Mouse (Mus musculus): ENCODE results near the gene Jag2.
A peak's percentile ranks its signal among the peaks of the same experiment; 100 is the strongest.

The Jag2 gene

DNA sequence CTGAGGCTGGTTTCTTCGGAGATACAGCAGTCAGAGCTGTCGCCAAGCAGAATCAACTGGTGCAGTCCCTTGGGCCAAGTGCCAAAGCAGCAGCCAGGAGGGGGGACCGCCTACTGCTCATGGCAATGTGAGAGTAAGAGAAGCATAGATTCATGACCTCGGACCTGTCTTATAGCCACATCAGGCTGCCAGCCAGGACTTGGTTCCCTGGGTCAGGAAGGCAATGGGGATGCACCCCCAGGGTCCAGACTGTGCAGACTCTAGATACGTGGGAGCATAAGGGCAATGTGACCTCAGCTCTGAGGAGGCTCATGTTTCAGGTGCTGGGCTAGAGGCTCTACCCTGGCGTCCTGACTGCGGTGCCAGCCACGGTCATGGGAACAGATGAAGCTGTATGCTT, 25.6 kb downstream of the Jag2 start:
- DNase-seq (ENCODE audit: low read depth, low spot score), result no peak

DNA sequence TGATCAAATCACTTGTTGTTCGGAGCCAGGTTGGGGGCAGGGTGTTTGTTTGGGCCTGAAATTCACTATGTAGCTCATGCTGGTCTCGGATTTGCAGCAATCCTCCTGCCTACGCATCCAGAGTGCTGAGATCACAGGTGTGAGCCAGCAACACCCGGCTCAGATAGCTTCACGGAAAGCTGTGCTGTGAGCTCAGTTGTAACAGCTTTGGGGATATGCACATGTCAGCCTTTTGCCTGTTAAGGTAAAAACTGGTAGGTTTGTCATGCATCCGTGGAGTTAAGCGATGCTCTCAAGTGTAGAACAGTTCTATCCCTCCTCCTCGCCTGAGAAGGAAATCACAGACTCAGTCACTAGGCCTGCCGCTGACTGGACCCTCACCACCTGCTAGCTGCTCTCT, 28.9 kb downstream of the Jag2 start:
- no peak for DNase-seq (ENCODE audit: low read depth, low spot score)

DNA sequence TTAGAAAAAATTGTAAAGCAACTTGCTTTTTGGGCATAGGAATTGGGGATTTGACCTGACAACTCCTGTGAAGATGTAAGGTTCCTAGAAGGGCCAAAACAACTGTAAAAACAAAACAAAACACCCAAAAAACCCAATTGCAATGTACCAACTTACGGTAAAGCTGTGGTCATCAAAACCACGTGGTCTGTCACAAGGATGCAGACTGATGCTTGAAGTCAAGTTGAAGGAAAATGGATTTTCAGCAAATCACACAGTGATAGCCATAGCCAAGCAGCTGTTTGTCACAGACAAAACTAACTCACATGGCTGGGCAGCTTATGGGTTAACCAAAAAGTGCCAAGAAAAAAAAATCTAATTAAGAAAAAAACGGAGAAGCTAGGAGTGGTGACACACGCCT, 30.6 kb downstream of the Jag2 start:
- no peak for DNase-seq (ENCODE audit: low read depth, low spot score)

DNA sequence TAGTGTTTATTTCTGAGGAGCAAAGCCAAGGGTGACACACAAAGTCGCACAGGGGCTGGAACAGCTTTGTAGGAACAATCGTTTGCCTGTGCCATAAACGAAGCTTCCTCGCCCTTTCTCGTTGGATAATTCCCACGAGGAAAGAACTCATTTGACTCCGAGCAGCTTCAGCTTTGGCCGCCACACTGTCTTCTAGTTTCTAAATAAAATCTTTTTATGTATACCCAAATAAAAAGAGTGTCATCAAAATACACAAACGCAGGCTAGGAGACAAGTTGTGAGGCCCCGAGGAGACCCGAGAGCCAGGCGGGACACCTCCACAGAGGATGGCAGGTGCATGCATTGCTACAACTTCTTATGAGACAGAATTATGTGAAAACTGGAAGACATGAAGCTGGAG, 31.2 kb downstream of the Jag2 start:
- DNase-seq (ENCODE audit: low read depth, low spot score), result no peak

DNA sequence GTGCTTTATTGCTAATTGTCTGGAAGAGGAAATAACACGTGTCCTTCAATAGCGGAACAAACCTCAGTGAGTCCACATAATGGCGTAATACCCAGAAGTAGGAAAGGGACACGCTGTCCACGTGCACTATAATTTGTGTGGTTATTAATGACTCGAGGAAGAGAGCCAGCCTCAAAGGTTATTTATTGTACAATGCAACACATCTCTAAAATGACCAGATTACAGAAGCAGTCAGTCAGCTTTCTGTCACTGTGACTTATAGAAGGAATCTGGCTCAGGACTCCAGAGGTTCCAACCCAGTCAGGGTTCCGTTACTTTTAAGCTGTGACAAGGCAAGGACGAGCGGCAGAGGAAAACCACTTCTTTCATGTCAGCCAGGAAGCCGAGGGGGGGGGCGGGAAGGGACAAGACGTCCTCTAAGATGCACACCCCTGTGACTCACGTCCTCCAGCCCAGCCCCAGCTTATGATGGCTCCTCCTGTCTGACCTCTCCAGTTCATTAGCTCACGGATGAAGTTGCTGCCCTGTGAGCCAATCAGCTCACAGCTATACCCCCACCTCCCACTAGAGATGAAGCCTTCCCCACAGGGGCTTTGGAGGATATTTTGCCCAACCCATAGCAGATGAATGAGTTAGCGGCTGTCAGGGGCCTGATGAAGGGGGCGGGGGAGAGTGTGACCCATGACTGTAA, 31.9 kb downstream of the Jag2 start:
- no peak for DNase-seq (ENCODE audit: low read depth, low spot score)

DNA sequence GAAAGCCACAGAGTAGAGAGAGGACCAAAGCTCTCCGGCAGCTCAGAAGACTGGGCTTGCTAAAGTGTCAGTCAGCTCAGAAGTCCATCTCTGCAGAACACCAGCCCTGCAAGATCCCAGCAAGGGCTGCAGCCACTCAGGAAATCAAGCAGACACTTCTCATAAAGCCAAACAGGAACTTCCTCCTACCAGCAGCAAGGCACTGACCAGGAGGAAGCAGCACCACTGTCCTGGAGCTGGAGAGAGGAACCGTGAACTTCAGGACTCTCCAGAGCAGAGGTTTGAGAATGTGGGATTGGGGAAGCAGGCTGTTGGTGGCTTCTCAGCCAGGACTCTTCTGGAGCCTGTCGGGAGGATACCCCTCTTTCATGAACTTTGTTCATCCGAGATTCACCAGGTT, 34.6 kb downstream of the Jag2 start:
- no peak for DNase-seq (ENCODE audit: low read depth, low spot score)

DNA sequence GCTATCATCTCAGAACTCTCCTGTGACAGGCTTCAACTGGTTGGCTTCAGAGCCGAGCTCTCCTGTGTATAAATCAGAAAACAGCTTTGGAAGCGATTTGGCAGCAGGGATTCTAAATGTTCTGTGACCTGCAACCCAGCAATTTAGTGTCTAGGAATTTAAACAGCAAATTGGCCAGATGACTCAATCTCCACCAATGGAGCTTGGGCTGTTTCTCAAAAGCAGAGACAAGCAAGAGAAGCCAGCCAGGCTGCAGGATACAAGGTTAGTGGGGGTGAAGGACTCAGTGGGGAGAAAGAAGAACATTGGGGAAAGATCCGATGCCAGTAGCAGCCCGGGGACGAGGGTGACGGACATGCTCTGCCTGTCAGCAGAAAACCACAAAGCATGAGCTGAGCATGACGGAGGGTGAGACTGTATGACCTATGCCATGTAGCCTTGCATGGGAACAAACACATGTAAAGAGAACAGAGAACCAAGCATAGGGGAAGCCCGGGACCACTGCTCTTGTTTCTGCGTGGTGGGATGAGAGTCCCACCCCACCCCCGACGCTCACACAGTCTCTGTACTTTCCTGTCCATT, 35.2 kb downstream of the Jag2 start:
- no peak for DNase-seq (ENCODE audit: low read depth, low spot score)

DNA sequence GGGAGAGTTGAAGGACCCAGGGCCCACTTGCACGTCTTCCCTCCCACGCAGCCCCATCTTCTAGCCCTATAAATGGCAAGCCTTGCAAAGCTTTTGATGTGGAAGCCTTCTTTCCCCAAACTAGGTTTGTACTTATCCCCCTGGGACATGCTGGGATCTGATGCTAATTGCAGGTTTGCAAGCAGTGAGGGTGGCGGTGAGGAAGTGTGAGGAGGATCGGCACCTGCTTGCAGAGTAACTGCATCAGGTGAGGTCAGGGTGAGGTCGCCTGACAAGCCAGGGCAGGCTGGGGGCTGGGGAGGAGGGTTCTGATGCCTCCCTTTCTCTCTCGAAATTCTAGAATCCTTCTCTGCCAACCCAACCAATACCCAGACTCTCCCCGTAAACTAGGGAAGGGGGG, 44.1 kb downstream of the Jag2 start:
- no peak for DNase-seq (ENCODE audit: low read depth, low spot score)

DNA sequence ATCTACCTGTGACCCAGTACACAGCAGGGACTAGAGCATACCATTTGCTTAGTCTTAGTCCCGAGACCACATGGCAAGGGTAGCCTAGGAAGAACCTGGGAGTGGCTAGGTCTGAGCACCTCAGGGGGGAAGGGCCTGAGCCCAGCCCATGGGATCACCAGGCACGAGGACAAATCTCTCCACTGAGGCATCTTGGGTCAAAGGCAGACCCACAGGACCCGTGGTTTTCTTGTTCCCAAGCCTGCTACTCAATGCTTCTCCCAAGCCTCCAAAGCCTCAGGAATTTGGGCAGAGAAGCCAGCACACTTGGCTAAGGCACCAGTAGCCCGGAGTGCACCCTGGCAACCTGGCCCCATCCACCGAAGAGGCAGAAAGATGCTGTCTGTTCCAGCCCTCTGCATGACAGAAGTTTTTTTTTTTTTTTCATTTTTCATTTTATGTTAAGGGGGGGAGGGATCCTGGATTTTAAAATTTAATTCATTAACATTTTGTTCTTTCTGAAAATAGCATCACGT, 48.2 kb downstream of the Jag2 start:
- no peak for DNase-seq (ENCODE audit: low read depth, low spot score)

DNA sequence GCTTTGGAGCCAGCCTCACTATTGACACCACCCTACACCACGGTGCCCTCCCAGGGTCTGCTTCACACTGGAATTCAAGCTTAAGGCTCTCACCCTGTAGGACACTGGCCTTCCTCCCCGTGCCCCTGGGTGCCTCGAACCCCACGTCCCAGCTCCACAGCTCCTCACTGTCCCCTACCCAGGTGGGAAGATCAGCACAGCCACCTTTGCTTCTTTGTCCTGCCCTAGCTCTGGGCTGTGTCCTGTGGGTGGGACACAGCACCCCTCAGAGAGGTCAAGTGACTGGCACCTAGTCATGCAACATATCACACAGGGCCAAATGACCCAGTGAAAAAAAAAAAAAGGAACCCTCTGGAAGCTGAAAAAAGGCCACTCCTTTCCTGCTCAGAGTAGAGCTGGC, 48.9 kb downstream of the Jag2 start:
- no peak for DNase-seq (ENCODE audit: low read depth, low spot score)

DNA sequence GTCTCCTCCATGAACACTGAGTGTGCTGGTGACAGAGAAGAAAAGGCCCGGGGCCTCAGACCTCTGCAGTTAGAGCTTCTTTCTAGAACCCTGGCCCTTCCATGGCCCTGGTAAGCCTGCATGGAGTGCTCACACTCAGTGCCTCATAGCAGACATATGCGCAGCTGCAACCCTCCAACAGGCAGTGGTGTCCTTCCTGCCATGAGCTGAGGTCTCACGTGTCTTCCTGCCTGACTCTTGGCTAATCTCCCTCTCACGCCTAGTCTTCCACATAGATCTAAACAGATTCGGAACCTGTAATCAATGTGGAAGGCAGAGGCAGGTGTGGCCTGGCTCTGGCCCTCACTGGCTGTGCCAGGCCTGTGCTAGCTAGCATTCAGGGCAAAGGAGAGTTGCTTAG, 49.8 kb downstream of the Jag2 start:
- no peak for DNase-seq (ENCODE audit: low read depth, low spot score)

DNA sequence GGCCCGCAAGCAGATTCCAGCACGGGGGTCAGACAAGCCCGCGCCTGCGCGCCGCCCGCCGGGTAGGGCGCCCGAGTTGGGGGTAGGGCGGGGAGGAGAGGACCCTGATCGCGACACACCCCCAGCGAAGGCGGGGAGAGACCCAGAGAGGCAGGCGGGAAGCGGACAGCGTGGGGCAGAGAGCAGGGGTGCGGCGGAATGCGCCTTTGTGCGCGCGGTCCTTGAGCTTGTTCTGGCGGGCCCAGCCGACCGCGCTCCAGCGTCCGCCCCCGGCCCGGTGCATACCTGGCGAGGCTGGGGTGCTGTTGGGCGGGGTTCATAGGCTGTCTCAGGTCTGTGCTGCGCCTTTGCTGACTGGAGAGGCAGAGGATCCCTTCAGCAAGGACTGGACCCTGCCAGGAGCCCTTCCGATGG, 52.0 kb downstream of the Jag2 start:
- DNase-seq (ENCODE audit: low read depth, low spot score), result peak; percentile 72

DNA sequence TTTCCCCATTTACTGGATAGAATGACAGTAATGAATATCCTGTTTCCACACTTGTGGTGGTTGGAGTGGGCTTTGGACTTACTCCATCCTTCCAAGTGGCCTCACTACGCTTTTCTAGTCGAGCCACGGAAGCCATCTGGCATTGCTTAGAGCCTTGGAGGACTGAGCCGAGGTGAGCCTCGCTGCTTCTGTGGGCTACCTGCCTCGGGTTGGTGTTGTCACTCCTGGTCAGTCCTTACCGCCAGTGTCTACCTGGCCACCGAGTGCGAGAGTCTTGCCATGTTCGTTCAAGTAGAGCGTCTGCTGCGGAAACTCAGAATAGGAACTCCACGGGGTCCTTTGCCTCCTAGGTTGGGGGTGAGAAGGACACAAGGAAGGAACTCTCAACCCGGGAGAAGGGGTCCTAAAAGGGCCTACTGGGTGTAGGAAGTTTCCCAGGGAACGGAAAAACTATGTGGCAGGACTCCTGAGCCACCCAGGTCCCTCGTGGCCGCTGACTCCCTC, 52.5 kb downstream of the Jag2 start:
- DNase-seq (ENCODE audit: low read depth, low spot score), result no peak

DNA sequence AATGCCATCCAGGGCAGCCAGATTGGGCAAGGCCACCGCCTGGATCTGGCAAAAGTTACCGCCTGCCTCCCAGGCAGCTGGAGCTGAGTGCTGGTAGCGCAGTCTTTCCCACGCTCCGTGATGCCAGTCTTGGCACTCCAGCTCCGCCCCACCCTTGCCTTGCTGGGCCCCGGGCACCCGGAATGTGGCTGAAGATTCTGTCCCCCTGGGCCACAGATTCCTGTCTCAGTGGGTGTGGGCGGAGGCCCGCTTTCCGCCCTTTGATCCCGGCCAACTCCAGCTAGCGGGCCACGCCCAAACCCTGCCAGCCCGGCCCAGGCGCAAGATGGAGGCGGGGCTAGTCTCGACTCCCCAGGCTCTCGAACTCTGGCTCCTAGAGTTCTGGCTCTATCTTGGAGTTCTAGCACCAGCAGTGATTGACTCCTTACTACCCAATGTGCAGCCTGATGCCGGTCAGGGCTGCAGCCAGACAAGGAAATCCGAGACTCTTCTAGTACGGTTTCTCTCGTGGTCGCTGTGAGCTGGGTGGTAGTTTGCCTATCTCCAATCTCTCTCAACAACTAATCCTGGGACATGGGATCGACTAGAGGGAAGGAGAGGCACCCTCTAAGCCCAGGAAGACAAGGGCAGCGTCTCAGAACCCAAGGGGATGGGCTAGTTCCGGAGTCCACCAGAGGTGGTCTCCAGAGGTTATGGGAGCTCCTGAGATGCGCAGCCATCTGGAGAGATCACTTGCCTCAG, 53.1 kb downstream of the Jag2 start:
- peak; percentile 92 for DNase-seq (ENCODE audit: low read depth, low spot score)

DNA sequence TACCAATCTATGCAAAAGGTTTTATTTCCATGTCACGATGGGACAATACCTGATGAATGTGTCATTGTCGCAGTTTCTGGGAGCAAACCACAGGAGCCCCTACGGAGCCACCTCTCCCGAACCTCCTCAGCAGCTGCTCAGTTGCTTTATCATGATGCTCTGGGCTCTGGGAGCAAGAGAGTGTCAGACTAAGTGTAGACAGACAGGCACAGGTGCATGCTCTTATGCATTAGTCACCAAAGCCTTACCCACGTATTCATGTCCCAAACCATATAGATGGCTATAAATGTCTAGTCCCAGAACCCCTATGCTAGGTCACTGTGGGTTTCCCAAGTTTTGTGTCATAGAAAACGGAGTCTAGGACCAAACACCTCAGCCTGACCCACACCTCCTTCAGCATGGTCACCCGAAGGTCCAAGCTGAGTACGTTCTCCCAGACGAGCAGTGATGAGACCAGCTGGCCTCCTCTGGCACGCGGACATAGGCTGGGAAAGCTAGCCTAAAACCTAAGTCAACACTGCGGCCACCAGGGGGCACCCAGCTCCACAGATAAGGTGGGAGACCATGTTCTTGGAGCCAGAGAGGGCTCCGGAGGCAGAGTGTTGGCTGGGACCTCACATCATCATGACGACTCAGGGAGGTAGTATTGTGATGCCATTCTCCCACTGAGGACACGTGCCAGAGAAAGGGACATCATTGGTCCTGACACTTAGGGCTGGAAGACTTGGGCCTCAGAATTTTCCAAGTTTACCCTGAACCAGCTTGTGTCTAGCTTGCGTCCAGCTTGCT, 54.2 kb downstream of the Jag2 start:
- DNase-seq (ENCODE audit: low read depth, low spot score), result peak; percentile 92

DNA sequence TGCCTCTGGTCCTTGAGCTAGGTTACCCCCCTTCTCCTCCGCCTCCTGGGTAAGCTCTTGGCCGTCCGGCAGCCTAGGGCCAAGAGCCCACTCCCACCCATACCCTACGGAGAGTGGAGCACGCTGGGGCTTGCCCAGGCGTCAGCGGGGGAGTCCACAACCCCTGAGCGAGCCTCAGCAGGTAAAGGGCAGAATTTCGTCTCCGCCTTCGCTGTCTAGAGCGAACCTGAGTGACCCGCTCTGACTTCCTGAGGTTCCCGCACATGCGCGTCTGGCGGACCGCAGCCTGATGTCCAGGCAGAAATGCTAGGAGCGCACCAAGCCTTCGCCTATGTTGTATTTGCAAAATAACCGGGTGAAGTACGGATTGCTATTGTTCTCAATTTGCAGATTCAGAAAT, 55.4 kb downstream of the Jag2 start:
- no peak for DNase-seq (ENCODE audit: low read depth, low spot score)

DNA sequence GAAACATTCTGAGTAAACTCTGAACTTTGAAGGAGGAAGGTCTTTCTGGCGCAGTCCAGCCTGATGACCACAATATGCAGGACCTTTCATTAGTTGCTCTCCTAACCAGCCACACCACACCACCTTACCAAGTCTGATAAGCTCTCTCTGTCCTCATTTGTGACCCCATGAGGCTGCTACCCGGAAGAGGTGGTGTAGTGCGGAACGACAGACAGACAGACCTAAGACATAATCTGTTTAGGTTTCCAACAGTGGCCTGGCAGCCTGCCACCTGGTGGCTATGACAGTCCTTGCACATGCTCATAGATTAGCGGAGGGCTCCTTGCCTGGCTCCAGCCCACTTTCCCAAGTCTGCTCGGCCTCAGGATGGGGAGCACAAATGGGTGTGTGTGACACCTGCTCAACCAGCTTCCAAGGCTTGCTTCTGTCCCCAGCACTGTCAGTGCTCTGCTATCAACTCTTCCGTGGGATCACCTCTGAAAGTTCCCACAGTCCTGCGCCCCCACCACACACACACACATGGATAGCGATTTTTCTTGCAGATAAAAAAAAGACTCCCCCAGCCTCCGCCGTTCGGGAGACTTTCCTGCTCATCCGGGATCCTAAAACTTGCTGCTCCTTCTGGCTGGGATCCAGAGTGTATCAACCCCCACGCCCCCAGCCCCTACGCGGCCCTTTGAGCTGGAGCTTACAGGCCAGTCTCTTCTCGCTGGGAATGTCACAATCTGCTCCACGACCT, 56.0 kb downstream of the Jag2 start:
- DNase-seq (ENCODE audit: low read depth, low spot score), result peak; percentile 88

DNA sequence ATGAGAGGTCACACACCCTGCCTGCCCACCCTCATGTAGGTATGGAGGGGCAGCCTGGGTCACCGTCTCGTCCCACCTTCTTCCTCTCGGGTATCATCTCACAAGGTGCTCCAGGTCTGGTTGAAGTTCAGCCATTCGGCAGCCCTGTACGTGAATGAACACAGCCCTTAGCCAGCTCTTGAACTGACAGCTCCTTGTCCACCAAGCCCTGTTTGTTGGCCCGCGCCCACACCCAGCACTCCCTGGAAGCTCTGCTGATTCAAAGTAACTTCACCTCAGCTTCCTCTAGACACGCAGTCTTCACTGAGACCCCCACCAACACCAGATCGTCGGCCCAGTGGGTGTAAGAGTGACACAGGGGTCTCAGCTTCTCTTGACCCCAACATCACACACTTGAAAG, 56.6 kb downstream of the Jag2 start:
- DNase-seq (ENCODE audit: low read depth, low spot score), result no peak

DNA sequence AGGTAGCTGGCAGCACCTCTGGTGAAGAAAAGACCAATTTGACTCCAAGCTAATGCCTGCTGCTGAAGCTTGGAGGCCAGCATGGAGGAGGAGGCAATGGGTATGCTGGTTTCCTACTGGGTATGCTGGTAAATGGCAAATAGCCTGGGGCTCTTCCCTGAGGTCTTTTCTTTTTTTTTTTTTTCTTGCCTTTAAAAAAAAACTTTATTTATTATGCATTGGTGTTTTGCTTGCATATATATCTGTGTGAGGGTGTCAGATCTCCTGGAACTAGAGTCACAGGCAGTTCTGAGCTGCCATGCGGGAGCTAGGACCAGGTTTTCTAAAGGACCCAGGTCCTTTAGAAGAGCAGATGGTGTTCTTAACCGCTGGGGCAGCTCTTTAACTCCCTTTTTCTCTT, 58.3 kb downstream of the Jag2 start:
- DNase-seq (ENCODE audit: low read depth, low spot score), result no peak

DNA sequence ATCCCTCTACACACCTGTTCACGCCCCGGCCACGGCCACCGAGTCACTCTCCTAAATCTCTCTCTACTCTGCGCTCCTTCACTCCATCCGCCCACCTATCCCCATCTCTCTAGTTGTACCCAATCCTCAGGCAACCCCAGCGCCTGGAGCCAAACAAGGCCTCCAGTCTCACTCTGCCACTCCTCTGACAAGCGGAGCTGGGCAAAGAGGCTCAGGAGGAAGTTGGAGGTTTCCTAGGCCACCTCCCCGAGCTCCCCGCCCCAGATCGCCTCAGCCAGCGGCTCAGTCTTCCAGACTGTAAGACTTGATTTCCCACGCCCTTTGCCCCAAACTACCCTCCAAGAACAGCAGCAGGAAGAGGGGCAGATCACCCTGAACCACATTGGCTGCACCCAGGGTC, 58.8 kb downstream of the Jag2 start:
- DNase-seq (ENCODE audit: low read depth, low spot score), result peak; percentile 55

DNA sequence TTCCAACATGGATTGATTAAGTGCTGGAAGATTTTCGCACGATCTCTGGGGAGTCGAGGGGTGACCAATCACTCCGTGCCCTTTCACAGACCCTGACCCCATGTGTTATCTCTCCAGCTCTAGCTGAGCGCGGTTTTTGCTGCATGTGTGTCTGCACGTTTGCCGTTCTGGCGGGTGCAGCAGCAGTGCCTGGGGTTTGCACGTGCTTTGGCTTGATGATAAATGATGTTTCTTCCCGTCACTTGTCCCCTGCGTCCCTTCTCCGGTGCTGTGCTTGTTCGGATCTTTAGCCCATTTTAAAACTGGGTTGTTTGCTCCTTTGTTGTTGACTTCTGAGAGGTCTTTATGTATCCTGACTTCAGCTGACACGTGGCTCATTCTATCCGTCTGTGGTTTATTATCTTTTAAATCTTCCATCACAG, 59.8 kb downstream of the Jag2 start:
- no peak for DNase-seq (ENCODE audit: low read depth, low spot score)
